In genomic region chr9:40318771-40319170, GRCm38 (mm10) we compare ENCODE assay signal across 18 mouse cellular contexts. TPM values are rescaled to one million over a fixed set of nuclear protein-coding genes. Genes with fewer than 3 reads are reported as not detected.
DNase-seq lines count a peak whose midpoint lies in the region; ATAC-seq lines count a peak whose summit lies in the region.
"Had no signal": no experiment of that assay in that cellular context is flagged by ENCODE, and none has a peak within 500 bp of the region (broad histone marks: within the 10 kb centered on the region; RNA-seq: fewer than 3 reads in every experiment).

No protein-coding gene starts in this region.

- peak overlapping the region; percentile 23; the same call in 1 of the 2 replicates for H3K4me3 ChIP-seq in neural tube, embryonic 13.5 days
- no peak overlapping the region for H3K4me3 ChIP-seq in neural tube, embryonic 15.5 days (replicated peaks)
- H3K4me3 ChIP-seq in forebrain, embryonic 12.5 days (replicated peaks): no peak overlapping the region
- H3K4me3 ChIP-seq: hindbrain, embryonic 12.5 days; kidney, embryonic 15.5 days; limb, embryonic 10.5 days; liver, embryonic 13.5 days; neural tube, embryonic 12.5 days had no signal

- H3K4me1 ChIP-seq in neural tube, embryonic 13.5 days (replicated peaks): peaks cover 11% of the 10 kb centered on the region; the same call in 1 of the 2 replicates
- H3K4me1 ChIP-seq in neural tube, embryonic 15.5 days: 0 out of 2 replicates have a peak, but pooled peaks cover 8% of the 10 kb centered on the region
- peaks cover 5% of the 10 kb centered on the region; the same call in 1 of the 2 replicates for H3K4me1 ChIP-seq in forebrain, embryonic 12.5 days

- WGBS in neural tube, embryonic 13.5 days: 85% methylated on average over 5 of the region's 5 CpGs
- WGBS in neural tube, embryonic 15.5 days: 88% methylated on average over 5 of the region's 5 CpGs
- WGBS in forebrain, embryonic 12.5 days: 95% methylated on average over 5 of the region's 5 CpGs

- no peak overlapping the region for H3K27ac ChIP-seq in neural tube, embryonic 13.5 days (replicated peaks)
- H3K27ac ChIP-seq in neural tube, embryonic 15.5 days (replicated peaks): no peak overlapping the region
- H3K27ac ChIP-seq in forebrain, embryonic 12.5 days: no peak overlapping the region
- H3K27ac ChIP-seq: hindbrain, embryonic 12.5 days; kidney, embryonic 15.5 days; limb, embryonic 10.5 days; liver, embryonic 13.5 days; neural tube, embryonic 12.5 days had no signal

- intact Hi-C loops in gastrocnemius, postnatal 36 days (cut with DNase I): no loop called here

- ATAC-seq in neural tube, embryonic 13.5 days (ENCODE audit: low read depth): no peak
- no peak for ATAC-seq in neural tube, embryonic 15.5 days (ENCODE audit: low FRiP score)
- ATAC-seq in forebrain, embryonic 12.5 days (ENCODE audit: low FRiP score): no peak
- ATAC-seq: CD4-positive, CD25-positive, alpha-beta regulatory T cell, adult 4 months had no signal

- H3K9ac ChIP-seq in neural tube, embryonic 13.5 days: no peak overlapping the region
- H3K9ac ChIP-seq in neural tube, embryonic 15.5 days (replicated peaks): no peak overlapping the region
- no peak overlapping the region for H3K9ac ChIP-seq in forebrain, embryonic 12.5 days
- H3K9ac ChIP-seq: hindbrain, embryonic 12.5 days; kidney, embryonic 15.5 days; liver, embryonic 13.5 days; neural tube, embryonic 12.5 days had no signal

- peak; percentile 56 for DNase-seq in adrenal gland, postnatal 10 days
- DNase-seq in adrenal gland, postnatal 25 days: no peak
- DNase-seq in gastrocnemius, postnatal 25 days: peak; percentile 43
- DNase-seq in gastrocnemius, postnatal 36 days: no peak
- no peak for DNase-seq in frontal cortex, postnatal 25 days (ENCODE audit: low spot score in 2 of 2)
- DNase-seq: liver, embryonic 13.5 days; right cerebral cortex, postnatal 14 days; thymus, postnatal 36 days had no signal

- peaks cover 46% of the 10 kb centered on the region for H3K36me3 ChIP-seq in neural tube, embryonic 13.5 days
- H3K36me3 ChIP-seq in neural tube, embryonic 15.5 days: peaks cover 44% of the 10 kb centered on the region
- no peaks in the 10 kb centered on the region; the same call in 1 of the 2 replicates for H3K36me3 ChIP-seq in forebrain, embryonic 12.5 days (replicated peaks)
- H3K36me3 ChIP-seq: G1E; limb, embryonic 10.5 days; liver, embryonic 13.5 days had no signal

- no peaks in the 10 kb centered on the region for H3K9me3 ChIP-seq in neural tube, embryonic 13.5 days
- H3K9me3 ChIP-seq in neural tube, embryonic 15.5 days (replicated peaks): no peaks in the 10 kb centered on the region
- no peaks in the 10 kb centered on the region for H3K9me3 ChIP-seq in forebrain, embryonic 12.5 days
- H3K9me3 ChIP-seq: hindbrain, embryonic 12.5 days; kidney, embryonic 15.5 days; limb, embryonic 10.5 days; liver, embryonic 13.5 days; neural tube, embryonic 12.5 days had no signal

- no peaks in the 10 kb centered on the region for H3K27me3 ChIP-seq in neural tube, embryonic 13.5 days
- H3K27me3 ChIP-seq in neural tube, embryonic 15.5 days (replicated peaks): no peaks in the 10 kb centered on the region
- H3K27me3 ChIP-seq in forebrain, embryonic 12.5 days: no peaks in the 10 kb centered on the region
- H3K27me3 ChIP-seq: hindbrain, embryonic 12.5 days; kidney, embryonic 15.5 days; liver, embryonic 13.5 days; neural tube, embryonic 12.5 days had no signal

- H3K4me2 ChIP-seq in neural tube, embryonic 13.5 days: peak overlapping the region; percentile 24
- no peak overlapping the region for H3K4me2 ChIP-seq in neural tube, embryonic 15.5 days
- no peak overlapping the region for H3K4me2 ChIP-seq in forebrain, embryonic 12.5 days
- H3K4me2 ChIP-seq: hindbrain, embryonic 12.5 days; liver, embryonic 13.5 days; neural tube, embryonic 12.5 days had no signal

RNA-seq across cellular contexts. Expression of gene Scn3b, which starts 49.8 kb away (rescaled TPM):
- 10 to 100 TPM in 1 of 2 experiments, 1 to 10 TPM in 1; 5.6 to 11.8 TPM for total RNA-seq in adrenal gland, postnatal 10 days (2021)
- total RNA-seq in adrenal gland, postnatal 25 days (2021): 4.0 and 6.1 TPM in 2 replicates
- 1 to 10 TPM; 1.9 to 4.4 TPM for total RNA-seq in gastrocnemius, postnatal 25 days (2021)
- total RNA-seq in gastrocnemius, postnatal 36 days (2021): 1 to 10 TPM; 2.1 to 2.3 TPM
- polyA plus RNA-seq in neural tube, embryonic 13.5 days (2015; fragmentation: Nextera tagmentation; extraction: Ambion mirVana): 115 and 121 TPM in 2 replicates
- 121 and 137 TPM in 2 replicates for polyA plus RNA-seq in neural tube, embryonic 15.5 days (2015; fragmentation: Nextera tagmentation; extraction: Ambion mirVana)
- polyA plus RNA-seq in forebrain, embryonic 12.5 days (2016; fragmentation: Nextera tagmentation; extraction: Ambion mirVana): 23.1 and 27.5 TPM in 2 replicates
- total RNA-seq: megakaryocyte-erythroid progenitor cell, adult 5-6 weeks had no signal
- polyA plus RNA-seq: G1E had no signal

Comparison
In these comparisons a context has a peak if more than half of its experiments do, and no peak if none do; other contexts are left out.
1. DNase-seq: peak in adrenal gland, postnatal 10 days (single experiment) and gastrocnemius, postnatal 25 days (single experiment); none in adrenal gland, postnatal 25 days (single experiment), gastrocnemius, postnatal 36 days (0 of 2) and frontal cortex, postnatal 25 days (0 of 2).